Mouse (Mus musculus) G1E (cell line): Measurements from ENCODE around the gene Lmf1. TPM values are rescaled to one million over a fixed set of nuclear protein-coding genes. Genes with fewer than 3 reads are reported as not detected.

Source experiments
- ATAC-seq: 2 replicates; pipeline ENCODE4 v1.8.0; 2016; ENCODE audit warnings: mild to moderate bottlenecking; ENCODE audit not compliant: insufficient number of reproducible peaks, poor library complexity, low FRiP score, severe bottlenecking; ENCODE audit errors: extremely low read depth
- DNase-seq: peaks from one replicate; pipeline ENCODE4 v3.0.0; 2012; ENCODE audit warnings: low spot score
- H3K27me3 ChIP-seq: 2 replicates; pipeline ENCODE4 v1.6.1; 2012; ENCODE audit warnings: mild to moderate bottlenecking, low read length, inconsistent platforms; ENCODE audit not compliant: insufficient read depth
- H3K36me3 ChIP-seq: replicated peaks from 2 replicates; pipeline ENCODE3; 2012; ENCODE audit warnings: mild to moderate bottlenecking, inconsistent platforms
- H3K4me1 ChIP-seq: 2 replicates; pipeline ENCODE4 v1.6.1; 2012; ENCODE audit warnings: low read depth, low read length, inconsistent platforms, mixed read lengths; ENCODE audit not compliant: insufficient read depth
- H3K4me3 ChIP-seq: 2 replicates; pipeline ENCODE4 v1.5.1; 2012; ENCODE audit warnings: low read depth, mild to moderate bottlenecking, inconsistent platforms, low read length, moderate library complexity, mixed read lengths
- H3K9me3 ChIP-seq: replicated peaks from 2 replicates; pipeline ENCODE4 v1.6.1; 2012; ENCODE audit warnings: inconsistent platforms
- CTCF ChIP-seq: IDR thresholded peaks from 2 replicates; pipeline ENCODE4 v1.5.1; 2012; ENCODE audit warnings: low read depth, low read length, inconsistent platforms, mixed read lengths
- GATA1 ChIP-seq: IDR thresholded peaks from 2 replicates; pipeline ENCODE4 v1.6.1; 2012; ENCODE audit warnings: borderline replicate concordance, low read length, inconsistent platforms, mixed read lengths
- GATA2 ChIP-seq: IDR thresholded peaks from 2 replicates; pipeline ENCODE4 v1.6.1; 2012; ENCODE audit warnings: low read depth, low read length, inconsistent platforms, borderline replicate concordance
- POLR2AphosphoS5 ChIP-seq: IDR thresholded peaks from 2 replicates; pipeline ENCODE4 v1.6.1; 2012; ENCODE audit warnings: low read depth, low read length, inconsistent platforms; ENCODE audit not compliant: insufficient replicate concordance
- TAL1 ChIP-seq: conservative IDR thresholded peaks from 2 replicates; pipeline ENCODE4 v1.6.1; 2012; ENCODE audit warnings: low read depth, low read length, inconsistent platforms, mixed read lengths
- polyA plus RNA-seq: library from polyadenylated mRNA; stranded (reverse); fragments of >175 nt; gene quantifications from 2 replicates; pipeline ENCODE4 v1.2.3, GENCODE M21; 2012
- total RNA-seq, 2 experiments: library from RNA; stranded (forward) in 1 of 2; stranded (reverse) in 1 of 2; fragments of 200-1000 nt in 1 of 2; fragments of >200 nt in 1 of 2; fragmentation: Nextera tagmentation in 1 of 2; gene quantifications; 2 replicates each; pipeline ENCODE4 v1.2.3; 2014 to 2017

Gene Lmf1
- total and polyA plus RNA-seq, 3 experiments: 8.8 to 29.9 (median 16.2) TPM

- TF ChIP-seq CTCF (no peak), GATA2 (no peak), GATA1 (no peak), POLR2AphosphoS5 (no peak), TAL1 (no peak)
- ATAC-seq (no peak), DNase-seq (no peak)
- Histone ChIP-seq H3K4me3 (no peak overlapping the region), H3K27me3 (no peaks in the 10 kb centered on the region), H3K9me3 (no peaks in the 10 kb centered on the region), H3K4me1 (no peaks in the 10 kb centered on the region), H3K36me3 (peaks cover 59% of the 10 kb centered on the region)
Observed at GRCm38 (mm10) chr17:25634070-25634469, 55.2 kb downstream of the Lmf1 start.

- Histone ChIP-seq H3K4me3 (no peak overlapping the region), H3K27me3 (no peaks in the 10 kb centered on the region), H3K9me3 (no peaks in the 10 kb centered on the region), H3K36me3 (peaks cover 59% of the 10 kb centered on the region), H3K4me1 (no peaks in the 10 kb centered on the region)
- no peak for ATAC-seq
- DNase-seq: no peak
- TF ChIP-seq GATA2 (no peak), POLR2AphosphoS5 (no peak), TAL1 (no peak), CTCF (no peak), GATA1 (no peak)
Observed at GRCm38 (mm10) chr17:25635387-25635786, 56.5 kb downstream of the Lmf1 start.

- TF ChIP-seq GATA2: no peak
- H3K4me3 ChIP-seq: no peak overlapping the region
- no peaks in the 10 kb centered on the region for H3K27me3 ChIP-seq
- H3K9me3 ChIP-seq: no peaks in the 10 kb centered on the region
- ATAC-seq (no peak), DNase-seq (no peak)
- peaks cover 59% of the 10 kb centered on the region for H3K36me3 ChIP-seq
- H3K4me1 ChIP-seq: no peaks in the 10 kb centered on the region
Observed at GRCm38 (mm10) chr17:25635806-25636205, 56.9 kb downstream of the Lmf1 start.

- peaks cover 51% of the 10 kb centered on the region for H3K36me3 ChIP-seq
- no peaks in the 10 kb centered on the region for H3K9me3 ChIP-seq
- ATAC-seq (no peak), DNase-seq (no peak)
- H3K4me1 ChIP-seq: no peaks in the 10 kb centered on the region
- H3K4me3 ChIP-seq: no peak overlapping the region
- no peak for TF ChIP-seq GATA1
- TF ChIP-seq POLR2AphosphoS5: no peak
- no peak for TF ChIP-seq TAL1
- no peak for TF ChIP-seq GATA2
- TF ChIP-seq CTCF: no peak
- H3K27me3 ChIP-seq: no peaks in the 10 kb centered on the region
Observed at GRCm38 (mm10) chr17:25637986-25638385, 59.1 kb downstream of the Lmf1 start.

- TF ChIP-seq GATA2: no peak
- TF ChIP-seq TAL1: no peak
- TF ChIP-seq CTCF: no peak
- no peak for TF ChIP-seq GATA1
- no peak for DNase-seq
- peaks cover 51% of the 10 kb centered on the region for H3K36me3 ChIP-seq
- H3K27me3 ChIP-seq: no peaks in the 10 kb centered on the region
- no peak overlapping the region for H3K4me3 ChIP-seq
- H3K9me3 ChIP-seq: no peaks in the 10 kb centered on the region
- ATAC-seq: no peak
- H3K4me1 ChIP-seq: no peaks in the 10 kb centered on the region
Observed at GRCm38 (mm10) chr17:25638442-25638841, 59.6 kb downstream of the Lmf1 start.

- DNase-seq: no peak
Observed at GRCm38 (mm10) chr17:25640956-25641355, 62.1 kb downstream of the Lmf1 start.

GRCm38 (mm10) chr17:25642032-25642431 is 63.1 kb downstream of the Lmf1 start:
- TF ChIP-seq GATA2 (no peak), GATA1 (no peak), POLR2AphosphoS5 (no peak), TAL1 (no peak), CTCF (no peak)
- DNase-seq (no peak), ATAC-seq (no peak)

More at GRCm38 (mm10) chr17:25640956-25641355, 62.1 kb downstream of the Lmf1 start:
- Histone ChIP-seq H3K27me3 (no peaks in the 10 kb centered on the region), H3K4me1 (no peaks in the 10 kb centered on the region), H3K4me3 (no peak overlapping the region), H3K36me3 (peaks cover 32% of the 10 kb centered on the region), H3K9me3 (no peaks in the 10 kb centered on the region)
- no peak for TF ChIP-seq TAL1
- no peak for TF ChIP-seq GATA2
- no peak for TF ChIP-seq POLR2AphosphoS5
- TF ChIP-seq GATA1: no peak
- no peak for TF ChIP-seq CTCF
- no peak for ATAC-seq

More at GRCm38 (mm10) chr17:25642032-25642431, 63.1 kb downstream of the Lmf1 start:
- Histone ChIP-seq H3K36me3 (peaks cover 23% of the 10 kb centered on the region), H3K27me3 (no peaks in the 10 kb centered on the region), H3K4me3 (no peak overlapping the region), H3K4me1 (no peaks in the 10 kb centered on the region), H3K9me3 (no peaks in the 10 kb centered on the region)
